Mouse (Mus musculus) heart, postnatal 4 days (tissue): ENCODE measurements at regions not wholly inside any gene's neighbourhood (a gene's known extent, or its start where the extent isn't known, plus 50 kb on each side); places are given as distances from the start of the nearest gene placed in this dataset.
A peak's percentile ranks its signal among the peaks of the same experiment; 100 is the strongest.

ENCODE experiments used
- DNase-seq: peaks from one replicate; pipeline ENCODE4 v3.0.0; 2021

GRCm38 (mm10) chr11:113095625-113096024 lies 313.6 kb downstream of the Sox9 start:
- no peak for DNase-seq

GRCm38 (mm10) chr11:113096209-113096608 lies 314.2 kb downstream of the Sox9 start:
- DNase-seq = no peak

GRCm38 (mm10) chr11:113098360-113098759 lies 316.3 kb downstream of the Sox9 start:
- DNase-seq = no peak

GRCm38 (mm10) chr11:113100800-113101199 lies 318.8 kb downstream of the Sox9 start:
- DNase-seq = no peak

- DNase-seq = peak; percentile 43
Observed at GRCm38 (mm10) chr11:113101534-113101933, 319.5 kb downstream of the Sox9 start.

GRCm38 (mm10) chr11:113103161-113103845 lies 321.3 kb downstream of the Sox9 start:
- no peak for DNase-seq

GRCm38 (mm10) chr11:113105371-113105770 lies 323.3 kb downstream of the Sox9 start:
- DNase-seq = no peak

- DNase-seq = no peak
Observed at GRCm38 (mm10) chr11:113107205-113107844, 325.3 kb downstream of the Sox9 start.

- no peak for DNase-seq
Observed at GRCm38 (mm10) chr11:113107966-113108699, 326.1 kb downstream of the Sox9 start.

GRCm38 (mm10) chr11:113109096-113109495 lies 327.1 kb downstream of the Sox9 start:
- DNase-seq = no peak

- DNase-seq = no peak
Observed at GRCm38 (mm10) chr11:113113220-113113817, 331.3 kb downstream of the Sox9 start.

GRCm38 (mm10) chr11:113117179-113117898 lies 335.3 kb downstream of the Sox9 start:
- no peak for DNase-seq

GRCm38 (mm10) chr11:113120570-113120969 lies 338.5 kb downstream of the Sox9 start:
- DNase-seq = no peak

- no peak for DNase-seq
Observed at GRCm38 (mm10) chr11:113121307-113121706, 339.3 kb downstream of the Sox9 start.

GRCm38 (mm10) chr11:113122137-113122536 lies 340.1 kb downstream of the Sox9 start:
- no peak for DNase-seq

- no peak for DNase-seq
Observed at GRCm38 (mm10) chr11:113122964-113123363, 340.9 kb downstream of the Sox9 start.

GRCm38 (mm10) chr11:113125832-113126231 lies 343.8 kb downstream of the Sox9 start:
- DNase-seq = no peak

- DNase-seq = no peak
Observed at GRCm38 (mm10) chr11:113129192-113129591, 347.2 kb downstream of the Sox9 start.

- no peak for DNase-seq
Observed at GRCm38 (mm10) chr11:113129975-113130374, 348.0 kb downstream of the Sox9 start.

GRCm38 (mm10) chr11:113132078-113133064 lies 350.3 kb downstream of the Sox9 start:
- DNase-seq = no peak

- no peak for DNase-seq
Observed at GRCm38 (mm10) chr11:113133407-113133806, 351.4 kb downstream of the Sox9 start.
